Mouse (Mus musculus): ENCODE measurements around the gene Atp6v0a1.
A peak's percentile ranks its signal among the peaks of the same experiment; 100 is the strongest.

Atp6v0a1 gene

GRCm38 (mm10) chr11:101062165-101062884, 53.1 kb downstream of the Atp6v0a1 start:
- peak; percentile 54 for DNase-seq

- peak; percentile 36 for DNase-seq
Measured at GRCm38 (mm10) chr11:101062971-101063675, 53.9 kb downstream of the Atp6v0a1 start.

- peak; percentile 62 for DNase-seq
Measured at GRCm38 (mm10) chr11:101063676-101064327, 54.5 kb downstream of the Atp6v0a1 start.

GRCm38 (mm10) chr11:101064462-101064861, 55.2 kb downstream of the Atp6v0a1 start:
- DNase-seq = no peak

GRCm38 (mm10) chr11:101065002-101065401, 55.8 kb downstream of the Atp6v0a1 start:
- no peak for DNase-seq

- DNase-seq = peak; percentile 91
Measured at GRCm38 (mm10) chr11:101066549-101067412, 57.5 kb downstream of the Atp6v0a1 start.

- peak; percentile 97 for DNase-seq
Measured at GRCm38 (mm10) chr11:101069391-101070188, 60.3 kb downstream of the Atp6v0a1 start, which contains the start of gene Naglu. TSS of gene Naglu (plus strand) at chr11:101070012.

GRCm38 (mm10) chr11:101070189-101070527, 60.9 kb downstream of the Atp6v0a1 start:
- no peak for DNase-seq

GRCm38 (mm10) chr11:101070987-101071386, 61.7 kb downstream of the Atp6v0a1 start:
- DNase-seq = no peak

GRCm38 (mm10) chr11:101071810-101072428, 62.7 kb downstream of the Atp6v0a1 start:
- no peak for DNase-seq

- no peak for DNase-seq
Measured at GRCm38 (mm10) chr11:101078121-101078520, 68.9 kb downstream of the Atp6v0a1 start, which contains the start of gene Hsd17b1. TSS of gene Hsd17b1 (plus strand) at chr11:101078411.

GRCm38 (mm10) chr11:101079746-101080145, 70.5 kb downstream of the Atp6v0a1 start:
- no peak for DNase-seq

GRCm38 (mm10) chr11:101080421-101080820, 71.2 kb downstream of the Atp6v0a1 start:
- DNase-seq = no peak

- DNase-seq = no peak
Measured at GRCm38 (mm10) chr11:101081659-101082058, 72.4 kb downstream of the Atp6v0a1 start.

- peak; percentile 92 for DNase-seq
Measured at GRCm38 (mm10) chr11:101082208-101083082, 73.2 kb downstream of the Atp6v0a1 start, which contains the start of gene Coasy. TSS of gene Coasy (plus strand) at chr11:101082565.

- peak; percentile 69 for DNase-seq
Measured at GRCm38 (mm10) chr11:101083083-101083697, 73.9 kb downstream of the Atp6v0a1 start.

GRCm38 (mm10) chr11:101084246-101084645, 75.0 kb downstream of the Atp6v0a1 start:
- no peak for DNase-seq

GRCm38 (mm10) chr11:101084811-101085210, 75.6 kb downstream of the Atp6v0a1 start:
- no peak for DNase-seq

GRCm38 (mm10) chr11:101085617-101086322, 76.5 kb downstream of the Atp6v0a1 start:
- no peak for DNase-seq

Measured in kidney, postnatal 14 days (tissue).